Mouse (Mus musculus) liver, embryonic 12.5 days (tissue): Measurements from ENCODE around the gene Klf16. TPM values are rescaled to one million over a fixed set of nuclear protein-coding genes. Genes with fewer than 3 reads are reported as not detected.
"Not testable (repeated sequence)": the region's sequence is repeated elsewhere in the genome, so short reads cannot be mapped to it uniquely, and the experiment has no call there.

ENCODE experiments used
- ATAC-seq: fragments of 200-750 bp; cut with Nextera tagmentation; 2 replicates; pipeline ENCODE4 v1.8.0; 2017; ENCODE audit warnings: moderate number of reproducible peaks, mild to moderate bottlenecking, moderate library complexity
- H3K27ac ChIP-seq: fragments of 300-500 bp; sonication (generic); 2 replicates; pipeline ENCODE4 v1.5.1; 2016; ENCODE audit warnings: mild to moderate bottlenecking
- H3K27me3 ChIP-seq: fragments of 300-500 bp; sonication (generic); replicated peaks from 2 replicates; pipeline ENCODE4 v1.6.1; 2016; ENCODE audit warnings: mild to moderate bottlenecking, moderate library complexity
- H3K36me3 ChIP-seq: fragments of 300-500 bp; sonication (generic); 2 replicates; pipeline ENCODE4 v1.6.1; 2016; ENCODE audit warnings: mild to moderate bottlenecking, moderate library complexity
- H3K4me1 ChIP-seq: fragments of 300-500 bp; sonication (generic); 2 replicates; pipeline ENCODE4 v1.6.1; 2016
- H3K4me2 ChIP-seq: fragments of 300-500 bp; sonication (generic); 2 replicates; pipeline ENCODE4 v1.6.1; 2016; ENCODE audit warnings: mild to moderate bottlenecking, moderate library complexity
- H3K4me3 ChIP-seq: fragments of 300-500 bp; sonication (generic); 2 replicates; pipeline ENCODE4 v1.5.1; 2016; ENCODE audit warnings: mild to moderate bottlenecking, moderate library complexity
- H3K9ac ChIP-seq: fragments of 300-500 bp; sonication (generic); 2 replicates; pipeline ENCODE4 v1.6.1; 2016; ENCODE audit warnings: mild to moderate bottlenecking, moderate library complexity
- H3K9me3 ChIP-seq: fragments of 300-500 bp; sonication (generic); replicated peaks from 2 replicates; pipeline ENCODE4 v1.6.1; 2016; ENCODE audit warnings: mild to moderate bottlenecking, moderate library complexity
- WGBS: fragments of 180-500 bp; shearing (Covaris S2); methylation state at CpG from one replicate; pipeline ENCODE4 v1.1.7; 2016; ENCODE audit not compliant: insufficient replicate concordance; 5-methylcytosine and 5-hydroxymethylcytosine counted together
- polyA plus RNA-seq: library from polyadenylated mRNA; unstranded; fragments of >200 nt; fragmentation: Nextera tagmentation; extraction: Ambion mirVana; gene quantifications from 2 replicates; pipeline ENCODE4 v1.2.1, GENCODE M21; 2016

Klf16 gene
- polyA plus RNA-seq, 1 experiment from 2014 or later, result 24.7 TPM

DNA sequence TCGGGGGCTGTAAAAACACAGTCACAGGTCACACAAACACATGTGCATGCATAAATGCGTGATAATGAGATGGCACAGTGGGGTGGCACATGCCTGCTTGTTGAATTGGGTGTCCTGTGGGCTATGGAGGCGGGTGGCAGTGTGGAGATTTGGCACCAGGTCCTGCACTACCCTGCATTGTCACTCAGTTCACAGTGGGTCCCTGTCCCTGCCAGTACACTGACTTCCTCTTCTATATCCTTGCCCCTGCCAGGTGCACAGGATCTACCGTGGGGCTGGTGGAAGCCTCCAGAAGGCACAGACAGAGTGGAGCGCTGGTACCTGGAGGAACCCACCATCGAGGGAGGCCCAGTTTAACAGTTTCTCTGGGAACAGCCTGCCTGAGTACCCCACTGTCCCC, 37.2 kb upstream of the Klf16 start:
- Histone ChIP-seq H3K27ac (no peak overlapping the region), H3K4me2 (no peak overlapping the region), H3K27me3 (no peaks in the 10 kb centered on the region), H3K9ac (no peak overlapping the region), H3K4me1 (peaks cover 34% of the 10 kb centered on the region), H3K9me3 (no peaks in the 10 kb centered on the region), H3K36me3 (peaks cover 67% of the 10 kb centered on the region), H3K4me3 (no peak overlapping the region)
- WGBS, result 84% methylated on average over 6 of the region's 6 CpGs
- ATAC-seq, result no peak

DNA sequence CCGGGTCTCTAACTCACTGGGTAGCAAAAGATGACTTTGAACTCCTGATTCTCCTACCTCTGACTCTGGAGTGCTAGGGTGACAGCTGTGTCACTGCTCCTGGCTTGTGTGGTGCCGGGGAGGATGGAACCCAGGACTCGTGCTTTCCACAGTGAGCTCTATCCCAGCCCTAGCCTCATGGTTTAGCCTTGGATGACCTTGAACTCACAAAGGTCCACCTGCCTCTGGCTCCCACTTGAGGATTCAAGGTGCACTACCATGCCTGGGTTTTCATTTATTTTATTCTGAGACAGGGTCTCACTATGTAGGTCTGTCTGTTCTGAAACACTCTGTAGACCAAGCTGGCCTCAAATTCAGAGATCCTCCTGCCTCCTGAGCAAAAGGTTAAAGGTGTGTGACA, 36.7 kb upstream of the Klf16 start:
- 73% methylated on average over 3 of the region's 3 CpGs for WGBS
- Histone ChIP-seq H3K4me1 (peaks cover 33% of the 10 kb centered on the region), H3K9me3 (no peaks in the 10 kb centered on the region), H3K27me3 (no peaks in the 10 kb centered on the region), H3K36me3 (peaks cover 73% of the 10 kb centered on the region), H3K4me2 (no peak overlapping the region), H3K4me3 (no peak overlapping the region), H3K27ac (no peak overlapping the region), H3K9ac (no peak overlapping the region)
- no peak for ATAC-seq

GRCm38 (mm10) chr10:80611905-80612304, 34.8 kb upstream of the Klf16 start:
- no peak for ATAC-seq
- Histone ChIP-seq H3K27ac (0 out of 2 replicates have a peak overlapping the region, but pooled peaks have one; percentile 33), H3K27me3 (no peaks in the 10 kb centered on the region), H3K9ac (no peak overlapping the region), H3K4me2 (no peak overlapping the region), H3K4me1 (peaks cover 44% of the 10 kb centered on the region), H3K36me3 (peaks cover 92% of the 10 kb centered on the region), H3K9me3 (no peaks in the 10 kb centered on the region), H3K4me3 (no peak overlapping the region)
- 92% methylated on average over 3 of the region's 3 CpGs for WGBS

DNA sequence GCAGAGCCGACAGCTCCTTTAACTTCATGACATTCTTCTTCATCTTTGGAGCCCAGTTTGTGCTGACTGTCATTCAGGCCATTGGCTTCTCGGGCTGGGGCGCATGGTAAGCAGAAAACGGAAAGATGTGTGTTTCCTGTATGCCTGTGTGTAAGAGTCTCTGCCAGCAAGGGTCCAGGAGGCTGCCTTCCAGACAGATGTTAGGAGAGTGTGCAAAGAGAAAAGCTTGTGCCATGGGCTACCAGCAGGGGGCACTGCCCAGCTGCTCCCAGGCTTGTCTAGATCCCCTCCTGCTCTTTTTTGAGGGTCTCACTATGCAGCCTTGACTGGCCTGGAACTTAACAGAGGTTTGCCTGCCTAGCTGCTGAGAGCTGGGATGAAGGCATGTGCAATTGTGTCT, 33.9 kb upstream of the Klf16 start:
- Histone ChIP-seq H3K9ac (no peak overlapping the region), H3K4me1 (peaks cover 49% of the 10 kb centered on the region), H3K9me3 (no peaks in the 10 kb centered on the region), H3K27ac (peak overlapping the region; percentile 42), H3K36me3 (peaks cover 98% of the 10 kb centered on the region), H3K4me2 (no peak overlapping the region), H3K4me3 (no peak overlapping the region), H3K27me3 (no peaks in the 10 kb centered on the region)
- 47% methylated on average over 4 of the region's 4 CpGs for WGBS
- ATAC-seq, result peak; percentile 52; the same call in 1 of the 2 replicates

- Histone ChIP-seq H3K4me3 (no peak overlapping the region), H3K9ac (no peak overlapping the region), H3K4me2 (no peak overlapping the region), H3K4me1 (peaks cover 53% of the 10 kb centered on the region), H3K9me3 (no peaks in the 10 kb centered on the region), H3K36me3 (peaks cover 93% of the 10 kb centered on the region), H3K27me3 (no peaks in the 10 kb centered on the region), H3K27ac (peak overlapping the region; percentile 42)
- WGBS, result 75% methylated on average over 9 of the region's 9 CpGs
- no peak for ATAC-seq
Observed at GRCm38 (mm10) chr10:80610116-80610785, 33.1 kb upstream of the Klf16 start.

DNA sequence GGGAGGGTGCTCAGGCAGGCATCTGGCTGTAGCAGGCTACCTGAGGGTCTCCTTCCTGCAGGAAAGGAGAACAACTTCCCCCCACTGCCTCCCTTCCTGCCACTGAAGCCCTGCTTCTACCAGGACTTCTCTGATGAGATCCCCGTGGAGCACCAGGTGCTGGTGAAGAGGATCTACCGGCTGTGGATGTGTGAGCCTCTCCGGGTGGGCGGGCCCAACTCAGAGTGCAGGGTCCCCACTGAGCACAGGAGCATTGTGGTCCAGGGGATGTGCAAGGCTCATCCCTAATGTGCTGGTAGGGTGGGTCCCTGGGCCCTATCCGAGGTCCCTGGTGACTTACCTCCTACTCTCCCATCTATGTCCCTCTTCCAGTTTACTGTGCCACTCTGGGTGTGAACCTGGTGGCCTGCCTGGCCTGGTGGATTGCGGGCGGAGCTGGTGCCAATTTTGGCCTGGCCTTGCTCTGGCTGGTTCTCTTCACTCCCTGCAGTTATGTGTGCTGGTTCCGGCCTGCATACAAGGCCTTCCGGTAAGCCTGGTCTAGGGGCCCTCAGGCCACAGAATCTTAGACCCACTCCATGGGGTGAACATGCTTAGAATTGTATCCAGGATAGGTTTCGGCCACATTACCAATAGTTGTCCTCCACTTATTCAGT, 32.3 kb upstream of the Klf16 start:
- peaks cover 61% of the 10 kb centered on the region for H3K4me1 ChIP-seq
- no peak overlapping the region; the same call in 1 of the 2 replicates for H3K9ac ChIP-seq
- peaks cover 88% of the 10 kb centered on the region for H3K36me3 ChIP-seq
- ATAC-seq, result no peak
- H3K4me2 ChIP-seq, result no peak overlapping the region
- 86% methylated on average over 10 of the region's 10 CpGs for WGBS
- no peak overlapping the region for H3K4me3 ChIP-seq
- 0 out of 2 replicates have a peak overlapping the region, but pooled peaks have one; percentile 42 for H3K27ac ChIP-seq
- H3K9me3 ChIP-seq, result no peaks in the 10 kb centered on the region
- H3K27me3 ChIP-seq, result no peaks in the 10 kb centered on the region

GRCm38 (mm10) chr10:80608435-80608834, 31.3 kb upstream of the Klf16 start:
- Histone ChIP-seq H3K27me3 (no peaks in the 10 kb centered on the region), H3K4me2 (no peak overlapping the region), H3K36me3 (peaks cover 79% of the 10 kb centered on the region), H3K9me3 (no peaks in the 10 kb centered on the region), H3K4me3 (no peak overlapping the region), H3K27ac (peak overlapping the region; percentile 2; the same call in 1 of the 2 replicates), H3K9ac (no peak overlapping the region; the same call in 1 of the 2 replicates), H3K4me1 (peaks cover 71% of the 10 kb centered on the region)
- 80% methylated on average over 3 of the region's 3 CpGs for WGBS
- ATAC-seq, result no peak

DNA sequence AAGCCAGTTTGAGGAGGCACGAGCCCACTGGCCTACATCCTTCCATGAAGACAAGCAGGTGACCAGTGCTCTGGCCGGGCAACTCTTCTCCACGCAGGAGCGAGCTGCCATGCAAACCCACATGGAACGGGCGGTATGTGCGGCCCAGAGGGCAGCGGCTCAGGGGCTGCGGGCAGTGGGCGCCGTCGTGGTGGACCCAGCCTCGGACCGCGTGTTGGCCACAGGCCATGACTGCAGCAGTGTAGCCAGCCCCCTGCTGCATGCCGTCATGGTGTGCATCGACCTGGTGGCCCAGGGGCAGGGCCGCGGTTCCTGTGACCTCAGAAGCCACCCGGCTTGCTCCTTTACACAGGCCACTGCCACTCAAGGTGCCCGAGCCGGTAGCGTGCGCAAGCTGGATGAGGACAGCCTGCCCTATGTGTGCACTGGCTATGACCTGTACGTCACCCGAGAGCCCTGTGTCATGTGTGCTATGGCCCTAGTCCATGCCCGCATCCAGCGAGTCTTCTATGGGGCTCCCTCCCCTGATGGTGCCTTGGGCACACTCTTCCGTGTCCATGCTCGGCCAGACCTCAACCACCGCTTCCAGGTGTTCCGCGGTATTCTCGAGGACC, 29.7 kb upstream of the Klf16 start:
- no peak for ATAC-seq
- 96% methylated on average over 34 of the region's 34 CpGs for WGBS

DNA sequence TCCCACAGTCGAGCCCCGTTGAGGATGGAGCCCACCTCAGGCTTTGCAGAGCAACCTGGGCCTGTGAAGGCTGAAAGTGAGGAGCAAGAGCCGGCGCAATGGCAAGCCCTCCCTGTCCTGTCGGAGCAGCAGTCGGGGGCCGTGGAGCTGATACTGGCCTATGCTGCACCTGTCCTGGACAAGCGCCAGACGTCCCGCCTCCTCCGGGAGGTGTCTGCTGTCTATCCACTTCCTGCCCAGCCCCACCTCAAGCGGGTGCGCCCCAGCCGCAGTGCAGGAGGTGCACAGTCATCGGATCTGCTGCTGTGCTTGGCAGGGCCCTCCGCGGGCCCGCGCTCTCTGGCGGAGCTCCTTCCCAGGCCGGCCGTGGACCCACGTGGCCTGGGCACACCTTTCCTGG, 29.2 kb upstream of the Klf16 start:
- peak overlapping the region; percentile 11; the same call in 1 of the 2 replicates for H3K27ac ChIP-seq
- no peaks in the 10 kb centered on the region for H3K27me3 ChIP-seq
- WGBS, result 80% methylated on average over 23 of the region's 23 CpGs
- no peak overlapping the region for H3K4me2 ChIP-seq
- no peak overlapping the region for H3K9ac ChIP-seq
- H3K9me3 ChIP-seq, result no peaks in the 10 kb centered on the region
- peaks cover 58% of the 10 kb centered on the region for H3K36me3 ChIP-seq
- H3K4me1 ChIP-seq, result peaks cover 84% of the 10 kb centered on the region
- ATAC-seq, result no peak
- H3K4me3 ChIP-seq, result no peak overlapping the region

More for the DNA sequence above, 29.7 kb upstream of the Klf16 start:
- H3K4me3 ChIP-seq, result no peak overlapping the region
- no peaks in the 10 kb centered on the region for H3K9me3 ChIP-seq
- peak overlapping the region; percentile 11; the same call in 1 of the 2 replicates for H3K27ac ChIP-seq
- peaks cover 81% of the 10 kb centered on the region for H3K4me1 ChIP-seq
- no peak overlapping the region for H3K4me2 ChIP-seq
- peaks cover 63% of the 10 kb centered on the region for H3K36me3 ChIP-seq
- no peaks in the 10 kb centered on the region for H3K27me3 ChIP-seq
- H3K9ac ChIP-seq, result no peak overlapping the region

DNA sequence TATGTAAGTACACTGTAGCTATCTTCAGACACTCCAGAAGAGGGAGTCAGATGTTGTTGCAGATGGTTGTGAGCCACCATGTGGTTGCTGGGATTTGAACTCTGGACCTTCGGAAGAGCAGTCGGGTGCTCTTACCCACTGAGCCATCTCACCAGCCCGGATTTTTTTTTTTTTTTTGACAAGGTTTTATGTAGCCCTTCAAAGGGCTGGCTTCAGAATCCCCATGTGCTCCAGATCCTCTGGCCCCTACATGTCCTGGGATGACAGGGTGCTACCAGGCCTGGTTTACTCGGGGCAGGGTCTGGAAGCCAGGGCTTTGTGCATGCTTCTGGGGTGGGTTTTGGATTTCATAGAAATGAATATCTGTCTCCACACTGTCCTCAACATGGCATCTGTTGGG, 28.6 kb upstream of the Klf16 start, which contains the start of gene Gm49322:
Gene Gm49322 (plus strand): TSS at position 301 of the 400 bp plus-strand sequence.
- WGBS, result 72% methylated on average over 4 of the region's 4 CpGs
- Histone ChIP-seq H3K36me3 (peaks cover 52% of the 10 kb centered on the region), H3K27ac (peak within 1 kb of the TSS; percentile 98), H3K4me2 (peak within 1 kb of the TSS; percentile 97), H3K9ac (peak within 1 kb of the TSS; percentile 82), H3K4me3 (peak within 1 kb of the TSS; percentile 71), H3K4me1 (peaks cover 84% of the 10 kb centered on the region)
- ATAC-seq, H3K9me3 ChIP-seq, H3K27me3 ChIP-seq: not testable (repeated sequence)

GRCm38 (mm10) chr10:80604988-80605387, 27.9 kb upstream of the Klf16 start:
- Histone ChIP-seq H3K9me3 (no peaks in the 10 kb centered on the region), H3K4me1 (peaks cover 80% of the 10 kb centered on the region), H3K27me3 (no peaks in the 10 kb centered on the region), H3K9ac (peak overlapping the region; percentile 82), H3K36me3 (peaks cover 45% of the 10 kb centered on the region), H3K4me3 (peak overlapping the region; percentile 71), H3K27ac (peak overlapping the region; percentile 98), H3K4me2 (peak overlapping the region; percentile 97)
- no peak for ATAC-seq
- WGBS, result 74% methylated on average over 2 of the region's 2 CpGs

GRCm38 (mm10) chr10:80604001-80604509, 26.9 kb upstream of the Klf16 start:
- WGBS, result 35% methylated on average over 7 of the region's 7 CpGs
- Histone ChIP-seq H3K27me3 (no peaks in the 10 kb centered on the region), H3K27ac (peak overlapping the region; percentile 98), H3K9ac (peak overlapping the region; percentile 82), H3K4me3 (peak overlapping the region; percentile 71), H3K4me1 (peaks cover 77% of the 10 kb centered on the region), H3K36me3 (peaks cover 36% of the 10 kb centered on the region), H3K9me3 (no peaks in the 10 kb centered on the region), H3K4me2 (peak overlapping the region; percentile 97)
- ATAC-seq, result peak; percentile 79
